In the genomic region with DNA sequence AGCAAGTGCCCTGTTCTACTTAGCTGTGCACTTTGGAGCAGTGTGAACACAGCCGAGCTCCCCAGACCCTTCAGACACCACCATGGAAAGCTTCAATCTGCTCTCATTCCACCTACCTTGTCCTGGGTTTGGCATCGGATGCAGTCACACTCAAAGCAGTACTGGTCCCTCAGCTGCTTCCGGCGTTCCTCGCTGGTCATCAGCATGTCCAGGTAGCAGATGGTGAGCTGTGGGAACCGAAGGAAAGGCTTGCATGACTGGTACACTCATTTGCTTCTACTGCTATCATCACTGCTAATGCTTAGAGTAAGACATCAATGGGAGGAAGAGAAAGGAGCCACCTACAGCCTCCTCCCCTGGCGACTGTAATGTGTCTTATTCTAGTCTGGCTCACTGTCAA, we compare ENCODE assay signal across 23 mouse cellular contexts.
DNase-seq lines count a peak whose midpoint lies in the region; ATAC-seq lines count a peak whose summit lies in the region.
"Had no signal": no experiment of that assay in that cellular context is flagged by ENCODE, and none has a peak within 500 bp of the region (broad histone marks: within the 10 kb centered on the region; RNA-seq: fewer than 3 reads in every experiment).

No protein-coding gene starts in this region.

- no peak overlapping the region for H3K4me2 ChIP-seq in forebrain, embryonic 15.5 days (replicated peaks)
- H3K4me2 ChIP-seq: embryonic facial prominence, embryonic 12.5 days; forebrain, embryonic 12.5 days; heart, embryonic 15.5 days; midbrain, embryonic 13.5 days had no signal

- no peak overlapping the region for H3K9ac ChIP-seq in forebrain, embryonic 15.5 days (replicated peaks)
- H3K9ac ChIP-seq: embryonic facial prominence, embryonic 12.5 days; forebrain, embryonic 12.5 days; heart, embryonic 15.5 days; midbrain, embryonic 13.5 days had no signal

- no peaks in the 10 kb centered on the region for H3K4me1 ChIP-seq in forebrain, embryonic 15.5 days
- H3K4me1 ChIP-seq: forebrain, embryonic 12.5 days; midbrain, embryonic 13.5 days had no signal

- intact Hi-C loops in left cerebral cortex, postnatal 4 days (cut with DNase I), result no loop called here

- H3K36me3 ChIP-seq in forebrain, embryonic 15.5 days, result no peaks in the 10 kb centered on the region
- H3K36me3 ChIP-seq: embryonic facial prominence, embryonic 12.5 days; forebrain, embryonic 12.5 days; heart, embryonic 15.5 days; midbrain, embryonic 13.5 days had no signal

- no peaks in the 10 kb centered on the region for H3K9me3 ChIP-seq in forebrain, embryonic 15.5 days
- H3K9me3 ChIP-seq: embryonic facial prominence, embryonic 12.5 days; forebrain, embryonic 12.5 days; heart, embryonic 15.5 days; midbrain, embryonic 13.5 days had no signal

- WGBS in forebrain, embryonic 15.5 days, result 92% methylated on average over 7 of the region's 7 CpGs

- no peaks in the 10 kb centered on the region for H3K27me3 ChIP-seq in forebrain, embryonic 15.5 days
- H3K27me3 ChIP-seq: CH12.LX; embryonic facial prominence, embryonic 12.5 days; heart, embryonic 15.5 days; Patski had no signal

- no peak overlapping the region for H3K4me3 ChIP-seq in forebrain, embryonic 15.5 days
- H3K4me3 ChIP-seq: embryonic facial prominence, embryonic 12.5 days; erythroblast, embryonic 14.5 days; forebrain, embryonic 12.5 days; gastrocnemius, adult 2 months; heart, embryonic 15.5 days; left cerebral cortex, adult 2 months; midbrain, embryonic 13.5 days had no signal

- H3K27ac ChIP-seq in forebrain, embryonic 15.5 days (replicated peaks), result no peak overlapping the region
- H3K27ac ChIP-seq: forebrain, embryonic 12.5 days; gastrocnemius, adult 2 months; heart, embryonic 15.5 days; left cerebral cortex, adult 2 months; midbrain, embryonic 13.5 days had no signal

- peak; percentile 27 for DNase-seq in left cerebral cortex, postnatal 4 days
- DNase-seq in left cerebral cortex, adult 18-20 months (ENCODE audit: low spot score in 2 of 2), result no peak
- DNase-seq in cerebellum, adult 18-20 months, result peak; percentile 73 to 85
- DNase-seq in cerebellum, postnatal 10 days, result peak; percentile 75 to 79
- DNase-seq in testis, postnatal 10 days (ENCODE audit: low spot score), result no peak
- DNase-seq: adrenal gland, adult 2 months; B cell, adult 2 months; gastrocnemius, adult 2 months; heart, postnatal 4 days; kidney, postnatal 36 days; lung, postnatal 10 days; right cerebral cortex, postnatal 14 days had no signal

- no peak for ATAC-seq in forebrain, embryonic 15.5 days (replicated peaks)
- ATAC-seq in activated CD4-positive, CD25-positive, alpha-beta regulatory T cell, adult 4 months, result no peak
- ATAC-seq: intestine, postnatal 0 days; midbrain, embryonic 13.5 days; Patski had no signal

Comparison
In these comparisons a context has a peak if more than half of its experiments do, and no peak if none do; other contexts are left out.
1. DNase-seq: peak in left cerebral cortex, postnatal 4 days (single experiment), cerebellum, adult 18-20 months (2 of 2) and cerebellum, postnatal 10 days (2 of 2); none in left cerebral cortex, adult 18-20 months (0 of 2) and testis, postnatal 10 days (single experiment).